Mouse (Mus musculus) kidney, postnatal 36 days (tissue): Measurements from ENCODE around the gene Cyth3.
A peak's percentile ranks its signal among the peaks of the same experiment; 100 is the strongest.

ENCODE experiments used
- DNase-seq, 2 experiments: peaks; one replicate each; pipeline ENCODE4 v3.0.0; 2021 to 2022; ENCODE audit warnings: mixed read lengths in 2 of 2

Cyth3 gene

DNA sequence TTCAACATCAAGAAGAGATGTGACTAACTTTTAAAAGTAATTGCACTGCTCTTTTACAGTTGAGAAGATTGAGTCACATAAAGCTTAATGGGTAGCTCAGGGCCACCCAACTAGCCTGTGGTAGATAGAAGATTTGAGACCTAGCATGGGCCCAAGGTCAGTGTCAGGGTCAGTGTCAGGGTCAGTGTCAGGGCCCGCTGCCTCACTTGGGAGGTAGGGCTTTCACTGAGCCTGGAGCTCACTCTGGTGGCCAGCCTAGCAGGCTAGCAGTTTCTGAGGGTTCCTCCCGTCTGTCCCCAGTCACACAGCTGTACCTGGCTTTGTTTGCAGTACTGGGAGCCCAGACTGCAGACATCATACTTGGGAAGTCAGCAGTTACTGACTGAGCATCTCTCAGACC is 47.1 kb downstream of the Cyth3 start:
- no peak for DNase-seq

DNA sequence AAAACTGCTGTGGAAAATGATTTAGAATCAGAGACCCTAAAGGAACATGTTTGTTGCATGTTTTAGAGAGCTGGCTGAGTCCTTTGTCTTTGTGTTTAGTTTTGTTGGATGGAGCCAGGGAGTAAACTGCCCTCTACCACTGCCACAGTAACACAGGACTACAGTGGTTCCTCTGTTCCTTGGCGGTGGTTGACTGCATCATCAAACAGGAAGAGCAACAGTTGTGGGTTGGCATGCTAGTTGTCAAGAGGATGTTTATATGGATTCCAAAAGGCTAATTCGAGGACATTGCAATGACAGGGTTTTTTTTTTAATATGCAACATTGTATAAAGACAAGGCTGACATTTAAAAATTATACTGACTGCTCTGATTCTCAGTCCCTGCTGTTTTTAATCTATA is 47.6 kb downstream of the Cyth3 start:
- DNase-seq, result no peak

DNA sequence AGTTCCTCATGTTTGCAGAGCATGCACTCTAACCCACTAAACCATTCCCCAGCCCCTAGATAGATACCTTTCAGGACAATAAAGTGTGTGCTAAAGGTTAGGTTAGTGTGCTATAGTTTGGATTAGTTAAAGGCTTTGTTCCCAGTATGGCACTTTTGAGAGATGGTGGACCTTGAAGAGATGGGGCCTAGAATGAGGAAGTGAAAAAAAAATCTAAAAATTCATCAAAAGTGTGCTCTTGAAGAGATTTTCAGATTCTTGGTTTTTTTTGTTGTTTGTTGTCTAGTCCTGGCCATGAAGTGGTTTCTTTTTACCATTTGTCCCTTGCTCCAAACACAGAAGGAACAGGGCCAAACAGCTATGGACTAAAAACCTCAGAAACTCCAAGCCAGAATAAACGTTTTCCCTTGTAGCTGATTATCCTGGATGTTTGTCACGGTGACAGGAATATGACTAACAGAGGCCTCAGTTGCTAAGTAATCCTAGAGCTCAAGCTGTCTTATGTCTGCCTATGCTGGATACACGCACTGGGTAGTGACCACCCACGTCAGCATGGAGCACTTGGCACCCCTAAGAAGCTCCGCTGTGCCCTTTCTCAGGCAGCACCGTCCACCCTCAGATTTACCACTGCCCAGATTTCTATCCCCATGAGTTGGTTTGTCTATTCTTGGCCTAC is 48.6 kb downstream of the Cyth3 start:
- no peak for DNase-seq

DNA sequence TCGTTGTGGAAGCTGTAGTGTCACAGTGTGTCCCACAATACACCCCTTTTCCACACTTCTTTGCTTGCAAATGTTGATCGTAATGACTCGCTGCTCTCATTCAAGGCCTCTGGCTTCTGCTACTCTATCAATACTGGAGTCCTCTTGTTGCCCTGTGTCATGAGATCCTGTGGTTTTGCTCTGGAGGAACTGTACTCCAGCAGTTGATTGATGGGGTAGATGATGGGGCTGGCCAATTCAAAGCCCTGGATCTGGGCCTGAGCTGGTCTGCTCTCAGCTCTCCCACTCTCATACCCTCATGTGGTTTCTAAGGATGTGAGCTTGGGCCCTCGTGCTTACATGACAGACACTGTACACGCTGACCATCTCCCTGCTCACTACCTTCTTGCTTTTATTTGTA is 52.3 kb downstream of the Cyth3 start:
- DNase-seq, result no peak

DNA sequence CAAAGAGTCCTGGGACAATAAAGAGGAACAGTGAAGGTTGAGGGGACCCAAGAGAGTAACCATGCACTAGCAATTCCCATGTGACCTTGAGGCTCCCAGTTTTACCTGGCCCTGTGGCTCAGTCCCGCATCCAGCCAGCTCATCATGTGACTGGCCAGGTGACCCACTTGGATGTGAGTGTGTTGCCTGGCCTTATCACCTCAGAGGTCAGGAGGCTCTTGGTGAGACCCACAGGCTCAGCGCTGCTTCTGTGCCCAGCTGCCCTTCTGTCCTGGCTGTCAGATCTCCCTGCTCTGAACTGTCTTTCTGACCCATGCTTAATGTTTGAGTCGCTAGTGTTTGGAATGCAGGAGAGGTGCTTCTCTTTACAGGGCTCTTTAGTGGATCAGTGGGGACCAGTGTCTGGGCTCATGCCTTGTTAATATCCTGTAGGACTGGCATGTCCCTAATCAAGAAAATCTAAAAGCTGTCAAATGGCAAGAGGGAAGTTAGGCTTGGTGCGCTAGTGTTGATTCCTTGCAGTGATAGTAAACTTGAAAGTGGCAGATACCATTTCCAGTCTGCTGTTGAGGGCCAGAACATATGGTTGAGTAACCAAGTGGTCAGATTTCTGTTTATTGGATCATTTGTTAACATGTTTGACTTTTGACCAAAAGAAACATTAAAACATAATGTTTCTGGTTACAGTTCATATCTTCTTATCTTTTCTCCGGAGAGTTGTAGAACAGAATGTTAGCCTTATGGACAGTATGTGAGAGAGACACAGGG is 54.2 kb downstream of the Cyth3 start:
- DNase-seq, result peak in 1 of 2 experiments; percentile 34

DNA sequence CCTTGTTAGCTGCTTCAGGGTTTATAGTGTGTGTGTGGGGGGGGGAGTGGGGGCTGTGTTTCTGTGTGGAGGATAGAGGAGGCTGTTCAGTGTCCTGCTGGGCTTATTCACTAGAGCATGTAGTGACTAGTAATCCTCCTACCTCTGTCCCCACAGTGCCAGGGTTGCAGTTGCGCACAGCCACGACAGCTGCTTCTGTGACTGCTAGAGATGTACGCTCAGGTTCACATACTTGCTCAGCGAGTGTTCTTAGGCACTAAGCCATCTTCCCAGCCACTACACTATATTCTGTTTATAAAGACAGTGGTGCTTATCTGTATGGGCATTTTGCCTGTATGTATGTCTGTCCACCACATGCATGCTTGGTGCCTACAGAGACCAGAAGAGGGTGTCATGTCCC is 55.1 kb downstream of the Cyth3 start:
- DNase-seq, result no peak

DNA sequence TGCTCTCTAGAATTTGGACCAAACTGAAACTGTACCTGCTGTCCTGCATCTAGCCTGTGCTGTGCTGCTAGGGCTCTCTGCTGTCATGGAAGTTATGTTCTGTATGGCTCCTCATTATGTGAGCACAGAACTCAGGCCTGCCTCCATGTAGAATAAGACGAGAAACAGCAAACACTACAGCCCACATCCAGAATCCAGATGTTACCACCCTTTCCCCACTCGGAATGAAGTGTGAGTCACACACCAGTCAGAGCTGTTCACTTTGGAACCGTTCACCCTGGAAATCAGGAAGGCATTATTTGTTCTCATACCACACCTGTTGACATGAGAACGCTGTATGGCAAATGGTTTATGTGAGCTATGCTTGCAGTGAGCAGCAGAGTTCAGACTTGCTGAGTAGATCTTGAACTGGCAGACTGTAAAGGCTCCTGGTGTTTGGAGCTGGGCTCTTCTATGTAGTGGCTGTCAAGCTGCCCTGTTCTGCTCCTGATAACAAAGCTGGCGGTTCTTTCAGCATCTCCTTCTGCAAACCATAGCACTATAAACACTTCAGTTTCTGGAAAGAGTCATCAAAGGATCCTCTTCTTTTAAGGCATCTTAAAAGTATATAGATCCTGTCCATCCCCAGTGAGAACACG is 56.5 kb downstream of the Cyth3 start:
- no peak for DNase-seq

DNA sequence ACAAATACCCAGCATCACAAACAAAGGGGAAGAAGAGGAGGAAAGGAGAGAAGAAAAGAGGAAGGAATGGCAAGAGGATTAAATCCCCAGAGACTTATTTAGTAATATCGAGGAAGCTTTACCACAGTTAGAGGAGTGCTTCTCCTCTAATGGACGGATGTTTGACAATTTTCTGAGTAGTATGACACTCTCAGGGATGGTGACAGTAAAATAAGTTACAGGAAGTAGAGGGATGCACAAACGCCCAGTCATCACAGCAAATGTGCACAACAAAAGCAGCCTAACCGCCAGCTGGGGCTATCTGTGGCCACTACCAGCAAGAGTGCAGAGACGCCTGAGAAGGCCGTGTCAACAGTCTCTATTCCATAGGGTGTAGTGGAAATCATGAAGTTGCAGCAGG is 57.4 kb downstream of the Cyth3 start:
- no peak for DNase-seq

DNA sequence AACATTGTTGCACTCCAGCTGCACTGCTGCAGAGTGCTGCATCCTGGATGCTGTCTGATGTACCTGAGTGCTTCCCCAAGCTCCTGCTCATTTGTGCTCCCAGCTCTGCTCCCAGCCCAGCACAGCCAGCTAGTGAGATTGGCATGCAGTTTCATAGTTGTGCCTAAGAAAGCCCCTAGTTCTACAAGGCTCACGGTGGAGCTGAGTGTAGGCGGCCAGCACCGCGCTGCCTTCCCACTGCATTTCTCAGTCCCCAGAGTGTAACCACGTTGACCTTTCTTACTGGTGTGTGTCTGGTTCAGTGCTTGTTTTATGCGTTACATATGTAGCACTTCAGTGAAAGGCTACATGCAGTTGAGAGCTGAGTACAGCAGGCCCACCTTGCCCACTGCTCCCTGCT is 61.4 kb downstream of the Cyth3 start:
- no peak for DNase-seq

DNA sequence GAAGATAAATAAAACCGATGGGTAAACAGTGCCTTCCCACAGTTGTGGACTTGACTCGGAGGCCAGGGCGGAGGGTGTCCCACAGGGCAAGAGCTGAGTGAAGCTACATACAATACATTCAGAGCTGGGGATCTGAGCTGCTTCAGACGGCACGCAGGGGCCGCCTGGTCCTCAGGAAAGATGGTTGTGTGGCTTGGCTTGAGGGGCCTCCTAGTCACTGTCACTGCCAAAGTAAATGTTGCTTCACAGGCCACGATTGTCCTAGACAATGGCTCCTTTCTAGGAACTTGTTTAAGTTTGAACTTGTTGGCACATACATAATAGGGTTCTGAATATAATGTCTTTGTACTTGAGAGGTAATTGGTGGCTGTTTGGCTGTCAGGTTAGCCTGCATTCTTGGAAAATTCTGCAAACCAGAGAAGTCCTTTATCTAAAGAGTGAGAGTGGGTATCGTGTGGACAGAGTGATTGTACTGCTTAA is 62.7 kb downstream of the Cyth3 start:
- DNase-seq, result no peak

DNA sequence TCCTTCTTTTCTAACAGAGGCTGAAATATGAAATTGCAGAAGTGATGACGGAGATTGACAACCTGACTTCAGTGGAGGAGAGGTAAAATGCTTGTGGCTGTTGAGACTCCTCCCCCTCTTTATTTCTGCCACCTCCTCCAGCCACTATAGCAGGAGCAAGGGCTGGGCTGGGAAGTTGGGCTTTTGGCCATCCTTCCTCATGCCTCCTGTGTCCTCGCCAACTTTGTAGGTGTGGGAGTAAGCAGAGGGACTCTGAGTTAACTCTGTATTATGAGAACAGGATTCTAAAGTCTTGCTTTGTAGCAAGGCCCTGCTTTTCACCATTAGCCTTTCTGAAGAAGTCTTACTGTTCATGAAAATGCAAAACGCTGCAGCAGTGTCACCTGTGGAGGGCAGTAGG is 64.2 kb downstream of the Cyth3 start:
- no peak for DNase-seq

DNA sequence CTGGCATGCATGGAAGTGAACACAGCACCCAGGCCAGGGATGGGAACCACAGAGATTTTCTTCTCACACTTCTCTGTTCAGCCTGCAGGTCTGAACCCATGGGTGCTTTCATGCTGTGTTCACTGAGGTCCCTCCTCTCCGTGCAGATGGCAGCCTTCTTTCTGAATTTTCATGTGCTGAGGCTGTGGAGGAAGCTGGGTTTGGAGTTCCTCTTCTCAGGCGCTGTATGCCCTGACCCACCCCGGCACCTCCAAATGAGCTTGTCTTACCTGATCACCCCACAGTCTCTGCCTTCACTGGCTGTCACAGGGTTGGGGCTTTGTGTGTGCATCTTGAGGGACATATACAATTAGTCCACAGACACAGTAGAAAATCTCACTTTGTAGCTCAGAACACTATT is 65.3 kb downstream of the Cyth3 start:
- no peak for DNase-seq

DNA sequence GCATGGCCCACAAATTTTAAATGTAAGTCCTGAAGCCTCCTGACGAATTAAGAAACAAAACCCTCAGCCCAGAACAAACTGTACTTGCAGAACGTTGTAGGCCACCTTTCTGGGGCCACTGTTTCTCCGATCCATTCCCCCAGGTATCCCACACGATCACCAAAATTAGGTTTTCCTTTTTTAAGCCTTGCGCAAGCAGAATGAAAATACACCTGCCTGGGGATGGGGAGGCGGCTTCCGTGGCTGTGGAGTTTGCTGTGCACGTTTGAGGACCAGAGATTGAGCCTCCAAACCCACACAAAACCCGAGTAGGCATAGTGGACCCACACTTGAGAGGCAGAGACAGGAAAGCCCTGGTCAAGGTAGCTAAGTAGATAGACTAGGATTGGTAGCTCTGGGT is 68.1 kb downstream of the Cyth3 start:
- no peak for DNase-seq

DNA sequence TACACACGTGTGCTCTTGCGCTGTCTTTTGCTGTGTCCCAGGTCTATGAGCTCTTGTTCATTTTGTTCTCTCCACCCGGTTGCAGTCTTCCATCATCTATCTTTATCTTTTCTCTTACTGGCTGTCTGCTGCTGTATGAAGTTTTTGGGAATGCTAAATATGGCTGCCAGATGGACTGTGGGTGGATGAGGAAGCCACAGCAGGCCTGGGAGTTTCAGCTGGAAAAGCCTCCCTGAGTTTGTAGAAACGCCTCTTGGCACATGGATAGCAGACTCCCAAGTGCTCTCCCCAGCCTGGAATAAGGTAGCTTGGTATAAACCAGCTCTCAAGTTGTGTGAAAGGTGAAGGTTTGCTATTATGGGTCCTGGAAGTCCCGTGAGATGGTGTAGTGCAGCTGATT is 68.7 kb downstream of the Cyth3 start:
- no peak for DNase-seq

DNA sequence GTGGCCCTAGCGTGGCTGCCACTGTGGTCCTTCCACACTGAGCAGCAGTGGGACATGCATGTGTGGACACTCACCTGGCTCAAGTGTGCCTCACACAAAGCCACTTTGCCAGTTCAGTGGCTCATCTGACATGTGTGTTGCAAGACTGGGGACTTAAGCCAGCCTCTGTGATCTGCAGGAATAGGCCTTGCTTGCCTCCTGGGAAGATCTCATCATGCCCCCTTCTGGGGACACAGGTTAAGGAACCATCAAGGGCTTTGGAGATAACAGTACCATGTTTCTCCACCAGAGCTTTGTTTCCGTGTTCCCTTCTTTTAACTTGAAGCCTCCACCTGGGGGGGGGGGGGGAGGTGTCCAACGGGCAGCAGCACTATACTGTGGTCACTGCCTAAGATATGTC is 74.1 kb downstream of the Cyth3 start:
- peak; percentile 28 to 40 for DNase-seq

DNA sequence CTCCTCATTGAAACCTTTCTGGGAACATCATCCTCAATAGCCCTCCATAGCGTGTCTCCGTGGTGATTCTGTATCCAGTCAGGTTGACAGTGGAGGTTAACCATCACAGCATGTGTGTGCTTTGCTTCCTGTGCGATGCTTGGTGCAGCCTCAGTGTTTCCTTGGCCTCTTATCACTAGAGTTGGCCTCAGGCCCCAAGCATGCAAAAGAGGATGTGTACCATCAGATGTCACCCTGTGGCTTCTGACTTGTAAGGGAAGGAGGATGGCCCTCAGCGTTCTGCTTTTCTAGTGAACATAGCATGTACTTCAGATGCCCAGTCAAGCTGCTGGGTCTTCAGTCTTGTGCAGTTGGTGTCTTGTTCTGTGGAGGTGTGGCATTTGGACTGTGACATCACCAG is 76.2 kb downstream of the Cyth3 start:
- DNase-seq, result no peak

DNA sequence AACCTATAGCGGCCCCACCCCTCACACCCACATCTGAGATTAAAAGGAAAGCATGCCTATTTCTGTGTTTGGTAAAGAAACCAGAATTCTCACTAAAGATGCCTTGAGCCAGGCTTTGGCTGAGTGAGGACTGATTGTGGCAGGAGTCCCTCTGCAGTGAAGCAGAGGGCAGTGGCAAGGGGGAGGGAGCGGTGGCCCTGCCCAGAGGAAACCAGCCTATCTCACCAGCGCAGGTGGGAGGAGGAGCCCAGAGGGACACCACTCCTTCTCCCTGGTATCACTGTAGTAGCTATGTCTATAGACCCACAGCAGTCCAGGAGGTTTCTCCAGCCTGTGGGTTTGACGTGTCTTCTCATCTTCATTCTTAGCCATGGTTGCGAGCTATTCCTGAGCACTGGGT is 78.0 kb downstream of the Cyth3 start:
- no peak for DNase-seq

DNA sequence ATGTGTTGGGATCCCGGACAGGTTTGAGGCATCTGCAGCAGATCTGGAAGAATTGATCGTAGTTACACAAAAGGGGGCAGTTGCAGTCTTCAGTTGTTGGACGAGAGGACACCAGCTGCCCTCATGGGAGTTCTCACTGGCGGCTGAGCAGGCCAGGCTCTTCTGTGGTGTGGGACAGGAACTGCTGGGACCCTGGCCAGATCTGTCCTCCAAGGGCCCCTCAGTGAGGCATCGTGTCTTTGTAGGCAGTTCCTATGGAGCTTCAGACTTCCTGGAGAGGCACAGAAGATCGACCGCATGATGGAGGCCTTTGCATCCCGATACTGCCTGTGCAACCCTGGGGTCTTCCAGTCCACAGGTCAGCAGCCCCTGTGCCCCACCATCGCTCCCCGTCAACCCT is 78.8 kb downstream of the Cyth3 start:
- DNase-seq, result no peak

DNA sequence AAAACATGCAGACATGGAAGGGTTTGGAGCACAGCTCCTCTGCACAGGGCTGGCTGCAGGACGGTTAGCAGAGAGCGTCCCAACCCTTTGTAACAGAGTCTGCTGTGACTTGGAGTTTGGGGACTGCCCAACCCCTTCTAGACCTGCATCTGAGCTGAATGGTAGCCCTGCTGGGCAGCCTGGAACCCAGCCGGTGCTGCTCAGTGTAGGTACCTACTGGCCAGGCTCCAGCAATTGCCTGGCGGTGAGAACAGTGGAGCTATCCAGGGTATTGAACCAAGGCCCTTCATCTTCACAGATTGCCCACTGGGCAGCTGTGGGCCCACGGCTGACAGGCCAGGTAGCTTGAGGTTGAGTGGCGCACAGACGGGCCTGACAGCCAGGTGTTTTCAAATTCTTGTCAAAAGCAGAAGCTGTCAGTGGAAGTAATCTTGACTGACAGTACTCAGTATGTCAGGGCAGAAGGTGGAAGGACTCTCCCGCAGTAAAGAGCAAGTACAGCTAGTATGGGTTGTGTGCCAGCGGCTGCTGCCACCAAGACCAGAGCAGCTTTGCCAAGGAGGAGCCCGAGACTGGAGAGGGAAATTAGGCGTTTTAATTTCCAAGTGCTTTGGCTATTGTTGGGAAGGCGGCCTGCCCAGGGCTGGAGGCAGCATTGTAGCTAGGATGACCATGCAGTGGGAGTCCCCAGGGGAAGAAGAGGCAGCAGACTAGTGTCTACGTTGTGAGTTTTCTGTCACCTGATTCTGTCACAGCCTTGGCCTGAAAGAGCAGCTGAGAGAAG is 82.8 kb downstream of the Cyth3 start:
- peak in 1 of 2 experiments; percentile 20 for DNase-seq

DNA sequence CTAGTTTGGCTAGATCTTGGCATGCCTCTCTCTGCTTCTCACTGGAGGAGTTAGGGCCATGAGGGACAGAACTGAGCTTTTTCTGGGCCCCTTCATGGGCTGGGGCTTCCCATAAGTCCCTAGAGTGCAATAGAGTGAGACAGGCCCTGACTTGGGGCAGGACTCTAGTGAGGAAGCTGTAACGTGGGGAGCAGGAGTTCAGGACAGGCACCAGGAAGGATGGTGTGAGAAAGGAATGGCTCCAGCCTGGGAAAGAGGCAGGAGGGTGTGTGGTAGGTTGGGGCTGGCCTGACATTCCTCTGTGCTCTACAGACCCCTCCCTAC is 83.4 kb downstream of the Cyth3 start:
- no peak for DNase-seq

DNA sequence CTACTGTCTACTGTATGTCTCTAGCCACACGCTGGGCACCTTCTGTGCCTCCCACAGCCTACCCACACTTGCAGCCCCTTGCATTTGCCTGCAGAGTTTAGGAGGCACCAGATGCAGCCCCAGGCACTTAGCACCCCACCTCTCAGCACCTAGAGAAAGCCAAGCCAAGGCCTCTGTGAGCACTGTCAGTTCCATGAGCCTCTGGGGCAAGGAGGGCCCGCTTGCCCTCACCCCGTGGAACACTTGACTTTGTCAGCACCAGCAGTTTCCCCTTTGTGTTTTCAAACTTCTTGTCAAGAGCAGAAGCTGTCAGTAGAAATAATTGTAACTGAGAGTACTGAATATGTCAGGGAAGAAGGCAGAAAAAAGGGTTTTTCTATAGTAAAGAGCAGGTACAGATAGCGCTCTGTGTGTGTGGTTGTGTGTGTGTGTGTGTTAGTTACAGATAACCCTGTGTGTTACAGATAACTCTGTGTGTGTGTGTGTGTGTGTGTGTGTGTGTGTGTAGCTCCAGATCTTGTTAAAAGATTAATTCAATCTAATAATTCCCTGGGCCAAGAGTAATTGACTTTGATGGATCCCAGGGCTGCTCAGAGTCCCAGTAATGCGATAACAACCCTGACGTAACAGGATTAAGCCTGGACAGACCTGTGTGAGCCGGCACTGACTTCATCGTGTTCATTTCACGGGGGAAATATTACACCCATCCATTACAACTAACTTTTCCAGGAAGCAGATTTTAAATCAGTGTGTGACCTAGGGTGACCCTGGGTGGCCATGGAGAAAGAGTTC is 84.0 kb downstream of the Cyth3 start:
- peak; percentile 17 to 31 for DNase-seq

DNA sequence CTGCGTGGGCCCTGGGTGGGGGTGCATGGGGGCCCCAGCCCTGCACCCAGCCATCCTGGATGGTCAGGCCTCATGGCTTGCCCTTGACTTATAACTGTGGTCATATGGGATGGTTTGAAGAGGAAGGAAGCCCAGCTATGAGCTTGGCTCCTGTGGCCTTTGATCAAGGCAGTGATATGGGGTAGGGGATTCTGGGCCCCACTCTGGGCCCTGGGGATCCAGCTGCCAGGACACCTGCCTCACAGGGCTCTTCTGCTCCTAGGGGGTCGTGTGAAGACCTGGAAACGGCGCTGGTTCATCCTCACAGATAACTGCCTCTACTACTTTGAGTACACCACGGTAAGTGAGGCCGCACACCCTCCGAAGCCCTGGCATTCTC is 84.6 kb downstream of the Cyth3 start:
- no peak for DNase-seq

DNA sequence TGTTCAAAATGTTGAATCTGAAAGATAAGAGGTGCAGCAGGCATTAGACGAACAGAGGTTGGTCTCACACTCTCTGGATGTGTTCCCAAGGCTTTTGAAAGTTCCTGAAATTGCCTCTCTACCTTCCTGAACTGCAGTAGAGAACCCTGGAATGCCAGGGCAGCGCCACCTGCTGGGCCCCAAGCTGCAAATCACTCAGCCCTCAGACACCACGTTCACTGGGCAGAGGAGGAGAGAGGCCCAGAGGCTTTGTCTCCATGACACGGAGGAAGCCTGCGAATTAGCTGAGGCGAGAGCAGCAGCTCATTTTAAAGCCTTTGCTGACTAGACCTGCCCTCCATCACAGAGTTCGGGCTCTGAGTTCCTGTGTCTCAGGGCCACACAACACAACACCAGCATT is 89.1 kb downstream of the Cyth3 start:
- peak; percentile 72 to 86 for DNase-seq
